16 mouse cellular contexts compared by ENCODE assay signal in the genomic region with DNA sequence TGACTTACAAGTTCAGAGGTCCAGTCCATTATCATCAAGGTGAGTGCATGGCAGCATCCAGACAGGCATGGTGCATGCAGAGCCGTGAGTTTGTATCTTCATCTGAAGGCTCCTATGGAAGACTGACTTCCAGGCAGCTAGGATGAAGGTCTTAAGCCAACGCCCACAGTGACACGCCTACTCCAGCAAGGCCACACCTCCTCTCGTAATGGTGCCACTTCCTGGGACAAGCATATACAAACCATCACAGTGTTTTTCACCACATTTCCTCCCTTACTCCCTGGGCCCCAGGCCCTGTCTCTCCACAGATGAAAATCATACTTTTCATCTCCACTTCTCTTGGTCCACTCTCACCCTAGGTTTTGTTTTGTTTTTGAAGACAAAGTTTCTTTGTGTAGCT. TPM values are rescaled to one million over a fixed set of nuclear protein-coding genes. Genes with fewer than 3 reads are reported as not detected.
DNase-seq lines count a peak whose midpoint lies in the region; ATAC-seq and TF ChIP-seq lines count a peak whose summit lies in the region.
"Had no signal": no experiment of that assay in that cellular context is flagged by ENCODE, and none has a peak within 500 bp of the region (broad histone marks: within the 10 kb centered on the region; RNA-seq: fewer than 3 reads in every experiment).

No protein-coding gene starts in this region.

- no peak for TF ChIP-seq CTCF in lung, embryonic 14.5 days (IDR thresholded peaks at IDR 0.05; ENCODE audit: low read depth)

- no peak overlapping the region for H3K4me2 ChIP-seq in lung, embryonic 14.5 days
- H3K4me2 ChIP-seq: midbrain, embryonic 13.5 days; neural tube, embryonic 15.5 days had no signal

- no peak overlapping the region for H3K27ac ChIP-seq in lung, embryonic 14.5 days (ENCODE audit: low read depth)
- H3K27ac ChIP-seq: embryonic facial prominence, embryonic 10.5 days; kidney, postnatal 0 days; midbrain, embryonic 13.5 days; neural tube, embryonic 15.5 days had no signal

- no peak overlapping the region for H3K9ac ChIP-seq in lung, embryonic 14.5 days
- H3K9ac ChIP-seq: midbrain, embryonic 13.5 days; neural tube, embryonic 15.5 days had no signal

- H3K4me3 ChIP-seq in lung, embryonic 14.5 days (ENCODE audit: low read depth, low read length) = no peak overlapping the region
- peak overlapping the region; percentile 7 for H3K4me3 ChIP-seq in megakaryocyte, embryonic 14.5 days (replicated peaks)
- H3K4me3 ChIP-seq: embryonic facial prominence, embryonic 10.5 days; erythroblast, embryonic 14.5 days; midbrain, embryonic 13.5 days; neural tube, embryonic 15.5 days had no signal

- ATAC-seq in lung, embryonic 14.5 days (ENCODE audit: insufficient read depth) = no peak
- ATAC-seq in erythroblast, adult 5-6 weeks (replicated peaks; ENCODE audit: low FRiP score, poor library complexity, severe bottlenecking) = peak; percentile 56
- ATAC-seq: forebrain, embryonic 16.5 days; midbrain, embryonic 13.5 days had no signal

- no peaks in the 10 kb centered on the region for H3K4me1 ChIP-seq in lung, embryonic 14.5 days (ENCODE audit: insufficient read depth)
- peaks cover 12% of the 10 kb centered on the region for H3K4me1 ChIP-seq in megakaryocyte, embryonic 14.5 days
- H3K4me1 ChIP-seq: embryonic facial prominence, embryonic 10.5 days; midbrain, embryonic 13.5 days; neural tube, embryonic 15.5 days had no signal

- DNase-seq in lung, embryonic 14.5 days = peak; percentile 32
- DNase-seq in lung, postnatal 4 days = no peak
- peak; percentile 56 for DNase-seq in ES-CJ7 (ENCODE audit: low read depth, low spot score)
- DNase-seq in cerebellum, postnatal 36 days = no peak
- DNase-seq in urinary bladder, postnatal 10 days (ENCODE audit: low spot score) = no peak
- DNase-seq in adrenal gland, postnatal 10 days = no peak
- DNase-seq: cerebellum, adult 9-10 months; lung, postnatal 36 days had no signal

- H3K9me3 ChIP-seq in lung, embryonic 14.5 days (ENCODE audit: low read depth, low read length) = no peaks in the 10 kb centered on the region
- no peaks in the 10 kb centered on the region for H3K9me3 ChIP-seq in megakaryocyte, embryonic 14.5 days
- H3K9me3 ChIP-seq: embryonic facial prominence, embryonic 10.5 days; midbrain, embryonic 13.5 days; neural tube, embryonic 15.5 days had no signal

- WGBS in lung, embryonic 14.5 days = 63% methylated on average over 4 of the region's 4 CpGs

- H3K36me3 ChIP-seq in lung, embryonic 14.5 days (ENCODE audit: insufficient read depth) = peaks cover 87% of the 10 kb centered on the region
- peaks cover 93% of the 10 kb centered on the region for H3K36me3 ChIP-seq in megakaryocyte, embryonic 14.5 days (replicated peaks; ENCODE audit: low read length)

- H3K27me3 ChIP-seq in lung, embryonic 14.5 days (ENCODE audit: insufficient read depth, low read length) = no peaks in the 10 kb centered on the region
- H3K27me3 ChIP-seq in megakaryocyte, embryonic 14.5 days (replicated peaks) = no peaks in the 10 kb centered on the region
- H3K27me3 ChIP-seq: midbrain, embryonic 13.5 days; neural tube, embryonic 15.5 days had no signal

RNA-seq across cellular contexts. Expression of a gene that starts 26.5 kb away (rescaled TPM):
- polyA plus RNA-seq in lung, embryonic 14.5 days (2014; fragmentation: Nextera tagmentation; extraction: Ambion mirVana) = 164 and 168 TPM in 2 replicates
- total RNA-seq in erythroblast, adult 5-6 weeks (2015; ENCODE audit: low replicate concordance) = 9.6 and 13.2 TPM in 2 replicates
- total RNA-seq in erythroblast, adult 5-6 weeks (2017; ENCODE audit: low replicate concordance) = 20.2 and 29.2 TPM in 2 replicates
- polyA plus RNA-seq in megakaryocyte, embryonic 14.5 days (2012; ENCODE audit: insufficient read depth, low replicate concordance) = 8.4 and 45.2 TPM in 2 replicates
- total RNA-seq in adrenal gland, postnatal 10 days (2021) = 10 to 100 TPM; 47.6 to 68.2 TPM

RNA-seq across cellular contexts. Expression of a gene that starts 55.8 kb away (rescaled TPM):
- polyA plus RNA-seq in lung, embryonic 14.5 days (2014; fragmentation: Nextera tagmentation; extraction: Ambion mirVana) = 33.2 and 40.0 TPM in 2 replicates
- 5.6 TPM in 1 of 2 replicates, not detected in the other for total RNA-seq in erythroblast, adult 5-6 weeks (2015; ENCODE audit: low replicate concordance)
- total RNA-seq in erythroblast, adult 5-6 weeks (2017; ENCODE audit: low replicate concordance) = 9.5 and 10.0 TPM in 2 replicates
- 4.3 and 8.5 TPM in 2 replicates for polyA plus RNA-seq in megakaryocyte, embryonic 14.5 days (2012; ENCODE audit: insufficient read depth, low replicate concordance)
- total RNA-seq in adrenal gland, postnatal 10 days (2021) = 10 to 100 TPM; 15.2 to 20.7 TPM

Comparison
In these comparisons a context has a peak if more than half of its experiments do, and no peak if none do; other contexts are left out.
1. DNase-seq: peak in lung, embryonic 14.5 days (single experiment) and ES-CJ7 (single experiment); none in lung, postnatal 4 days (0 of 2), cerebellum, postnatal 36 days (0 of 2), urinary bladder, postnatal 10 days (single experiment) and adrenal gland, postnatal 10 days (single experiment).